Mouse (Mus musculus) megakaryocyte, embryonic 14.5 days (primary cell): Measurements from ENCODE around the gene Rsf1.

Experiments
- FLI1 ChIP-seq: IDR thresholded peaks from 2 replicates; pipeline ENCODE4 v1.6.1; 2012; ENCODE audit warnings: low read length, inconsistent platforms, mixed read lengths
- GATA1 ChIP-seq: IDR thresholded peaks from 3 replicates; pipeline ENCODE4 v1.6.1; 2012; ENCODE audit warnings: mixed read lengths, low read length, inconsistent platforms, borderline replicate concordance

DNA sequence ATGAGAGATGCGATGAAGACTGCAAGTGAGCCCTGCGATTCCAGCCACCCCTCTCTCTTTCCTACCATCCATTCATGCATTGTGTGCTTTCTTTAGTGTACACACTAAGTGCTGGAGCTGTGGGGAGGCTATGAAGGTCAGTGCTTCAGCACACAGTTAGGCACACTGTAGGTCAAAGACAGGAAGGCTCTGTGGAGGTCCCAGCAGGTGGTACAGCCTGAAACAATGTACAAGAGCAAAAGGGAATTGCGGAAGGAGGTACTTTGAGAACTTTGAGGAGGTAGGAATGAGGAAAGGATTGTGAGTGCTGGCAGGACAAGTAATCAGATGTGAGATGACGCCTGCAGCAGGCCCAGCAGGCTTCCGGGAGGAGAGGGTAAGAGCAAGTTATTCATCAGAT is 44.2 kb upstream of the Rsf1 start:
- no peak for TF ChIP-seq GATA1
- no peak for TF ChIP-seq FLI1
